Mouse (Mus musculus) embryonic facial prominence, embryonic 11.5 days (tissue): ENCODE data around the gene Cd200r3. TPM values are rescaled to one million over a fixed set of nuclear protein-coding genes. Genes with fewer than 3 reads are reported as not detected.

Experiments used
- ATAC-seq: fragments of 200-750 bp; cut with Nextera tagmentation; replicated peaks from 2 replicates; pipeline ENCODE4 v1.8.0; 2017; ENCODE audit warnings: low read depth; ENCODE audit not compliant: insufficient number of reproducible peaks, low FRiP score, low TSS enrichment
- DNase-seq: peaks from one replicate; pipeline ENCODE4 v3.0.0-alpha.2; 2015; ENCODE audit warnings: low spot score
- H3K27ac ChIP-seq: fragments of 300-500 bp; sonication (generic); replicated peaks from 2 replicates; pipeline ENCODE4 v1.5.1; 2014; ENCODE audit warnings: mild to moderate bottlenecking, low read depth, low read length, control low read depth
- H3K27me3 ChIP-seq: fragments of 300-500 bp; sonication (generic); 2 replicates; pipeline ENCODE4 v1.6.1; 2014; ENCODE audit warnings: mild to moderate bottlenecking, low read length, moderate library complexity, mixed read lengths; ENCODE audit not compliant: control insufficient read depth, insufficient read depth
- H3K36me3 ChIP-seq: fragments of 300-500 bp; sonication (generic); replicated peaks from 2 replicates; pipeline ENCODE4 v1.6.1; 2014; ENCODE audit warnings: low read depth, mild to moderate bottlenecking, low read length, moderate library complexity, mixed read lengths; ENCODE audit not compliant: control insufficient read depth, insufficient read depth
- H3K4me1 ChIP-seq: fragments of 300-500 bp; sonication (generic); 2 replicates; pipeline ENCODE4 v1.6.1; 2014; ENCODE audit warnings: low read length, mixed read lengths; ENCODE audit not compliant: control insufficient read depth, insufficient read depth
- H3K4me2 ChIP-seq: fragments of 300-500 bp; sonication (generic); 2 replicates; pipeline ENCODE4 v1.6.1; 2014; ENCODE audit warnings: low read depth, mild to moderate bottlenecking, control low read depth, low read length, moderate library complexity
- H3K4me3 ChIP-seq: fragments of 300-500 bp; sonication (generic); 2 replicates; pipeline ENCODE4 v1.5.1; 2014; ENCODE audit warnings: low read depth, low read length, control low read depth
- H3K9ac ChIP-seq: fragments of 300-500 bp; sonication (generic); replicated peaks from 2 replicates; pipeline ENCODE4 v1.6.1; 2014; ENCODE audit warnings: mild to moderate bottlenecking, control low read depth, low read length
- H3K9me3 ChIP-seq: fragments of 300-500 bp; sonication (generic); replicated peaks from 2 replicates; pipeline ENCODE4 v1.6.1; 2016; ENCODE audit warnings: mild to moderate bottlenecking, low read length, inconsistent platforms, mixed read lengths; ENCODE audit not compliant: control insufficient read depth
- WGBS: fragments of 180-500 bp; shearing (Covaris S2); extraction: QIAGEN DNeasy Blood & Tissue Kit; methylation state at CpG from one replicate; pipeline ENCODE4 v1.1.7; 2014; 5-methylcytosine and 5-hydroxymethylcytosine counted together
- polyA plus RNA-seq: library from polyadenylated mRNA; unstranded; fragments of >200 nt; fragmentation: Nextera tagmentation; extraction: Ambion mirVana; gene quantifications from 2 replicates; pipeline ENCODE4 v1.2.1, GENCODE M21; 2014

Cd200r3 gene
- polyA plus RNA-seq, 1 experiment from 2014 or later, result not detected

- Histone ChIP-seq H3K4me1 (no peaks in the 10 kb centered on the region), H3K9ac (no peak overlapping the region), H3K27me3 (no peaks in the 10 kb centered on the region), H3K4me3 (no peak overlapping the region), H3K36me3 (no peaks in the 10 kb centered on the region), H3K4me2 (no peak overlapping the region), H3K27ac (no peak overlapping the region), H3K9me3 (no peaks in the 10 kb centered on the region)
- ATAC-seq (no peak), DNase-seq (no peak)
- WGBS, result 71% methylated on average over 6 of the region's 6 CpGs
Observed at GRCm38 (mm10) chr16:45025321-45025720, 81.8 kb downstream of the Cd200r3 start.

- no peak for ATAC-seq
- WGBS, result 90% methylated on average over 5 of the region's 5 CpGs
Observed at GRCm38 (mm10) chr16:45029080-45029479, 85.6 kb downstream of the Cd200r3 start.

GRCm38 (mm10) chr16:45029493-45029892 lies 86.0 kb downstream of the Cd200r3 start:
- Histone ChIP-seq H3K4me3 (no peak overlapping the region), H3K4me2 (no peak overlapping the region), H3K27me3 (no peaks in the 10 kb centered on the region), H3K9me3 (no peaks in the 10 kb centered on the region), H3K36me3 (no peaks in the 10 kb centered on the region), H3K4me1 (no peaks in the 10 kb centered on the region), H3K9ac (no peak overlapping the region), H3K27ac (no peak overlapping the region)
- no peak for DNase-seq
- WGBS, result 91% methylated on average over 1 of the region's 1 CpGs
- no peak for ATAC-seq

More at GRCm38 (mm10) chr16:45029080-45029479, 85.6 kb downstream of the Cd200r3 start:
- Histone ChIP-seq H3K4me2 (no peak overlapping the region), H3K27me3 (no peaks in the 10 kb centered on the region), H3K36me3 (no peaks in the 10 kb centered on the region), H3K9me3 (no peaks in the 10 kb centered on the region), H3K9ac (no peak overlapping the region), H3K27ac (no peak overlapping the region), H3K4me3 (no peak overlapping the region), H3K4me1 (no peaks in the 10 kb centered on the region)
- DNase-seq, result no peak

- Histone ChIP-seq H3K27ac (no peak overlapping the region), H3K36me3 (no peaks in the 10 kb centered on the region), H3K4me1 (no peaks in the 10 kb centered on the region), H3K9ac (no peak overlapping the region), H3K9me3 (no peaks in the 10 kb centered on the region), H3K27me3 (no peaks in the 10 kb centered on the region), H3K4me3 (no peak overlapping the region), H3K4me2 (no peak overlapping the region)
- ATAC-seq (no peak), DNase-seq (no peak)
- 83% methylated on average over 4 of the region's 4 CpGs for WGBS
Observed at GRCm38 (mm10) chr16:45030127-45030526, 86.6 kb downstream of the Cd200r3 start.

GRCm38 (mm10) chr16:45030796-45031195 lies 87.3 kb downstream of the Cd200r3 start:
- H3K27ac ChIP-seq, result no peak overlapping the region

More at GRCm38 (mm10) chr16:45030796-45031195, 87.3 kb downstream of the Cd200r3 start:
- no peak for ATAC-seq
- Histone ChIP-seq H3K9ac (no peak overlapping the region), H3K9me3 (no peaks in the 10 kb centered on the region), H3K36me3 (no peaks in the 10 kb centered on the region), H3K27me3 (no peaks in the 10 kb centered on the region), H3K4me2 (no peak overlapping the region), H3K4me1 (no peaks in the 10 kb centered on the region), H3K4me3 (no peak overlapping the region)
- no peak for DNase-seq
- WGBS, result 80% methylated on average over 2 of the region's 2 CpGs

Other genes with a start within 250 kb of the Cd200r3 start
- 12.6 and 14.5 TPM in 2 replicates for gene Nepro, start 219.4 kb upstream of the Cd200r3 start, polyA plus RNA-seq
- 29.3 and 32.5 TPM in 2 replicates for gene Gtpbp8, start 197.3 kb upstream of the Cd200r3 start, polyA plus RNA-seq
- 0.63 and 0.95 TPM in 2 replicates for gene Cd200r1, start 177.9 kb upstream of the Cd200r3 start, polyA plus RNA-seq
- gene Cd200r4, start 131.9 kb upstream of the Cd200r3 start, polyA plus RNA-seq, result not detected in 2 replicates
- not detected in 2 replicates for gene Cd200r2, start 76.6 kb upstream of the Cd200r3 start, polyA plus RNA-seq
- gene Ccdc80, start 149.7 kb downstream of the Cd200r3 start, polyA plus RNA-seq, result 25.0 and 26.0 TPM in 2 replicates
- gene Slc35a5, start 215.0 kb downstream of the Cd200r3 start, polyA plus RNA-seq, result 13.0 and 16.4 TPM in 2 replicates
- 32.0 and 35.8 TPM in 2 replicates for gene Atg3, start 215.1 kb downstream of the Cd200r3 start, polyA plus RNA-seq